Mouse (Mus musculus): ENCODE data around the gene Mis18a.

Gene Mis18a

GRCm38 (mm10) chr16:90727233-90728115 is at the start of gene Mis18a:
TSS of gene Mis18a (minus strand) at chr16:90727404.
- DNase-seq (ENCODE audit: low spot score), result peak; percentile 92

GRCm38 (mm10) chr16:90775946-90776520 is 48.8 kb upstream of the Mis18a start:
- no peak for DNase-seq (ENCODE audit: low spot score)

- DNase-seq (ENCODE audit: low spot score), result no peak
Observed at GRCm38 (mm10) chr16:90774646-90775045, 47.4 kb upstream of the Mis18a start.

GRCm38 (mm10) chr16:90774216-90774615 is 47.0 kb upstream of the Mis18a start:
- no peak for DNase-seq (ENCODE audit: low spot score)

GRCm38 (mm10) chr16:90766919-90767454 is 39.8 kb upstream of the Mis18a start:
- DNase-seq (ENCODE audit: low spot score), result no peak

GRCm38 (mm10) chr16:90765195-90765877 is 38.1 kb upstream of the Mis18a start:
- DNase-seq (ENCODE audit: low spot score), result no peak

- DNase-seq (ENCODE audit: low spot score), result peak; percentile 39
Observed at GRCm38 (mm10) chr16:90760515-90760914, 33.3 kb upstream of the Mis18a start.

- no peak for DNase-seq (ENCODE audit: low spot score)
Observed at GRCm38 (mm10) chr16:90759335-90759734, 32.1 kb upstream of the Mis18a start.

- no peak for DNase-seq (ENCODE audit: low spot score)
Observed at GRCm38 (mm10) chr16:90753386-90753941, 26.3 kb upstream of the Mis18a start.

GRCm38 (mm10) chr16:90748169-90748568 is 21.0 kb upstream of the Mis18a start:
- DNase-seq (ENCODE audit: low spot score), result no peak

- no peak for DNase-seq (ENCODE audit: low spot score)
Observed at GRCm38 (mm10) chr16:90747143-90747542, 19.9 kb upstream of the Mis18a start.

GRCm38 (mm10) chr16:90738092-90738956 is 11.1 kb upstream of the Mis18a start, which contains the start of gene Mrap:
TSS of gene Mrap (plus strand) at chr16:90738207.
- DNase-seq (ENCODE audit: low spot score), result peak; percentile 86

- peak; percentile 68 for DNase-seq (ENCODE audit: low spot score)
Observed at GRCm38 (mm10) chr16:90736672-90737270, 9.6 kb upstream of the Mis18a start.

GRCm38 (mm10) chr16:90735611-90736010 is 8.4 kb upstream of the Mis18a start:
- DNase-seq (ENCODE audit: low spot score), result peak; percentile 73

- DNase-seq (ENCODE audit: low spot score), result no peak
Observed at GRCm38 (mm10) chr16:90726600-90727227, 490 bp downstream of the Mis18a start.

GRCm38 (mm10) chr16:90724051-90724450 is 3.2 kb downstream of the Mis18a start:
- DNase-seq (ENCODE audit: low spot score), result no peak

GRCm38 (mm10) chr16:90710313-90710712 is 16.9 kb downstream of the Mis18a start:
- no peak for DNase-seq (ENCODE audit: low spot score)

- peak; percentile 42 for DNase-seq (ENCODE audit: low spot score)
Observed at GRCm38 (mm10) chr16:90709711-90710289, 17.4 kb downstream of the Mis18a start.

GRCm38 (mm10) chr16:90706279-90706678 is 20.9 kb downstream of the Mis18a start:
- DNase-seq (ENCODE audit: low spot score), result no peak

Data from ovary, adult 18-20 months (tissue).